Mouse (Mus musculus) midbrain, embryonic 12.5 days (tissue): ENCODE data around the gene Cst12. TPM values are rescaled to one million over a fixed set of nuclear protein-coding genes. Genes with fewer than 3 reads are reported as not detected.

Experiments
- ATAC-seq: fragments of 200-750 bp; cut with Nextera tagmentation; 2 replicates; pipeline ENCODE4 v1.8.0; 2017; ENCODE audit warnings: low read depth, moderate TSS enrichment, moderate library complexity; ENCODE audit not compliant: low FRiP score
- H3K27ac ChIP-seq: fragments of 300-500 bp; sonication (generic); replicated peaks from 2 replicates; pipeline ENCODE4 v1.5.1; 2016; ENCODE audit warnings: mild to moderate bottlenecking
- H3K27me3 ChIP-seq: fragments of 300-500 bp; sonication (generic); 2 replicates; pipeline ENCODE4 v1.6.1; 2016; ENCODE audit warnings: mild to moderate bottlenecking
- H3K36me3 ChIP-seq: fragments of 300-500 bp; sonication (generic); 2 replicates; pipeline ENCODE4 v1.6.1; 2016
- H3K4me1 ChIP-seq: fragments of 300-500 bp; sonication (generic); 2 replicates; pipeline ENCODE4 v1.6.1; 2016
- H3K4me2 ChIP-seq: fragments of 300-500 bp; sonication (generic); replicated peaks from 2 replicates; pipeline ENCODE4 v1.6.1; 2016; ENCODE audit warnings: mild to moderate bottlenecking, moderate library complexity
- H3K4me3 ChIP-seq: fragments of 300-500 bp; sonication (generic); 2 replicates; pipeline ENCODE4 v1.5.1; 2016; ENCODE audit warnings: mild to moderate bottlenecking
- H3K9ac ChIP-seq: fragments of 300-500 bp; sonication (generic); replicated peaks from 2 replicates; pipeline ENCODE4 v1.6.1; 2016; ENCODE audit warnings: mild to moderate bottlenecking, moderate library complexity
- H3K9me3 ChIP-seq: fragments of 300-500 bp; sonication (generic); 2 replicates; pipeline ENCODE4 v1.6.1; 2016; ENCODE audit warnings: mild to moderate bottlenecking
- WGBS: fragments of 180-500 bp; shearing (Covaris S2); methylation state at CpG from one replicate; pipeline ENCODE4 v1.1.7; 2016; 5-methylcytosine and 5-hydroxymethylcytosine counted together
- polyA plus RNA-seq: library from polyadenylated mRNA; unstranded; fragments of >200 nt; fragmentation: Nextera tagmentation; extraction: Ambion mirVana; gene quantifications from 2 replicates; pipeline ENCODE4 v1.2.1, GENCODE M21; 2016

Gene Cst12
- polyA plus RNA-seq, 1 experiment from 2014 or later: not detected

DNA sequence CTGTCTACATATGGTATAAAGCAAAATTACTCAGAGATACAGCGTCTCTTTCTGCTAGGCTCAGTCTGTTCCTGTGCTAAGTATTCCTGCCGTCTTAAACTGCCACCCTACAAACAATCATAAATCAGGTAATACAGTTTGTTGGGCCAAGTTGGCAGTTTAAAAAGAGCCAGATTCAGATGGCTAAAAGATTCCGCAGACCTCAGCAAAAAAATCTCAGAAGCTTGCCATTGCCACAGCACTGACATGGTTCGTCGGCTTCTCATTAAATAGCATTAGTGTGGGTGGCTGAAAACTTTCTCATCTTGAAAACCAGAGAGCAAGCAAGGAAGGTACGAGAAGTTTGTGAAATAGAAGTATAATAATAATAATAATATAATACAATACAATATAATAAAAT, 17.5 kb downstream of the Cst12 start:
- Histone ChIP-seq H3K4me1 (no peaks in the 10 kb centered on the region), H3K36me3 (no peaks in the 10 kb centered on the region), H3K27ac (no peak overlapping the region), H3K4me3 (no peak overlapping the region), H3K9ac (no peak overlapping the region), H3K9me3 (no peaks in the 10 kb centered on the region), H3K4me2 (no peak overlapping the region), H3K27me3 (no peaks in the 10 kb centered on the region)
- WGBS: 84% methylated on average over 6 of the region's 6 CpGs
- ATAC-seq: no peak

DNA sequence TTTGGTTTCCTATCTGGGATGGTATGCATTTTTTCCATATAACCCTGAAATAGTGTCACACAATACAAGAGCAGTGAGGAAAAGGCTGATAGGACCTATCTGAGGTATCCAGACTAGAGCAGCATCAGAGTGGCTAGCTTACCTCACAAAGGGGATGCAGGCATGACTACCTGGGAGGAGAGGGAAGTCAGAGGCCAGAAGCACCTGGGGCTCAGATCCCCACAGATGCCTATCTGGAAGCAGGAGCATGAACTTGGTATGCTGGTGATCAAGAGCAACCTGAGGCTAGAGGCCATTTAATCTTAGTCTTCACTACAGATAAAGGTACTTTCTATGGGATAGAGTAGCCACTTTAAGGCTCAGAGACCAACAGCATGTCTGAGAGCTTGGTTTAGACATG, 30.7 kb downstream of the Cst12 start, which contains the start of gene Cst13:
TSS of gene Cst13 (plus strand) at position 173 of the 400 bp plus-strand sequence.
- Histone ChIP-seq H3K27me3 (no peaks in the 10 kb centered on the region), H3K36me3 (no peaks in the 10 kb centered on the region), H3K4me3 (no peak within 1 kb of the TSS), H3K9me3 (no peaks in the 10 kb centered on the region), H3K4me2 (no peak within 1 kb of the TSS), H3K27ac (no peak within 1 kb of the TSS), H3K4me1 (no peaks in the 10 kb centered on the region), H3K9ac (no peak within 1 kb of the TSS)
- ATAC-seq: no peak

GRCm38 (mm10) chr2:148825986-148826385, 36.8 kb downstream of the Cst12 start:
- no peaks in the 10 kb centered on the region for H3K27me3 ChIP-seq
- H3K9me3 ChIP-seq: no peaks in the 10 kb centered on the region
- no peak overlapping the region for H3K4me3 ChIP-seq
- no peak overlapping the region for H3K4me2 ChIP-seq
- H3K36me3 ChIP-seq: no peaks in the 10 kb centered on the region
- WGBS: 77% methylated on average over 1 of the region's 1 CpGs
- no peak for ATAC-seq
- no peaks in the 10 kb centered on the region for H3K4me1 ChIP-seq
- no peak overlapping the region for H3K27ac ChIP-seq
- no peak overlapping the region for H3K9ac ChIP-seq

- WGBS: 66% methylated on average over 4 of the region's 4 CpGs
- H3K9me3 ChIP-seq: no peaks in the 10 kb centered on the region
Measured at GRCm38 (mm10) chr2:148834912-148835311, 45.8 kb downstream of the Cst12 start, which contains the start of gene Cst9. TSS of gene Cst9 (plus strand) at chr2:148835147.

GRCm38 (mm10) chr2:148838075-148838777, 49.1 kb downstream of the Cst12 start:
- Histone ChIP-seq H3K9ac (no peak overlapping the region), H3K9me3 (no peaks in the 10 kb centered on the region), H3K4me1 (no peaks in the 10 kb centered on the region), H3K27ac (no peak overlapping the region), H3K4me2 (no peak overlapping the region), H3K36me3 (no peaks in the 10 kb centered on the region), H3K4me3 (no peak overlapping the region), H3K27me3 (no peaks in the 10 kb centered on the region)
- WGBS: 78% methylated on average over 5 of the region's 5 CpGs
- no peak for ATAC-seq

More at GRCm38 (mm10) chr2:148834912-148835311, 45.8 kb downstream of the Cst12 start, which contains the start of gene Cst9:
- Histone ChIP-seq H3K9ac (no peak within 1 kb of the TSS), H3K27me3 (no peaks in the 10 kb centered on the region), H3K27ac (no peak within 1 kb of the TSS), H3K4me1 (no peaks in the 10 kb centered on the region), H3K4me2 (no peak within 1 kb of the TSS), H3K4me3 (no peak within 1 kb of the TSS), H3K36me3 (no peaks in the 10 kb centered on the region)
- no peak for ATAC-seq

DNA sequence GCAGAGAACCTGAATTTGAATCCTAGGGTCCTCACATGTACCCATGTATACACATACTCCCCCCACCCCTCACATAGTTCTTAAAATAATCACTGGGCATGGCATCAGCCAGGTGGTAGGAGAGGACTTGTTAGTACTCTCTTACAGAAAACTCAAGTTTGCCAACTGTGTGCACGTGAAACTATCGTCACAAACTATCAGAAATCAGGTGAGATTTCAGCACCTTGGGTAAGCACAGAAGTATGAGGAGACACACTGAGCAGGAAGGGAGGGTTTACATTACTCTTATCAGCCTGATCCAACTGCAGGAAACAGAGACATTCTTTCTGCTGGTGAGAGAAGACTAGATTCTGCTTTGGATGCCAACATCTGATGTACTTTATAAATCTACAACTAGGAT, 50.1 kb downstream of the Cst12 start:
- Histone ChIP-seq H3K4me3 (no peak overlapping the region), H3K27ac (no peak overlapping the region), H3K9me3 (no peaks in the 10 kb centered on the region), H3K36me3 (no peaks in the 10 kb centered on the region), H3K9ac (no peak overlapping the region), H3K4me2 (no peak overlapping the region), H3K4me1 (no peaks in the 10 kb centered on the region), H3K27me3 (no peaks in the 10 kb centered on the region)
- 84% methylated on average over 2 of the region's 2 CpGs for WGBS
- ATAC-seq: no peak

Other genes starting within 250 kb of the Cst12 start
- gene Nxt1, start 116.8 kb upstream of the Cst12 start, polyA plus RNA-seq: 87.3 and 97.9 TPM in 2 replicates
- gene Gzf1, start 108.3 kb upstream of the Cst12 start, polyA plus RNA-seq: 22.1 and 23.6 TPM in 2 replicates
- gene Napb, start 56.9 kb upstream of the Cst12 start, polyA plus RNA-seq: 22.9 and 26.6 TPM in 2 replicates
- gene Cstl1, start 39.0 kb upstream of the Cst12 start, polyA plus RNA-seq: not detected in 2 replicates
- gene Cst11, start 17.9 kb upstream of the Cst12 start, polyA plus RNA-seq: not detected in 2 replicates
- not detected in 2 replicates for gene 8030411F24Rik, start 7.4 kb upstream of the Cst12 start, polyA plus RNA-seq
- not detected in 2 replicates for gene Cst8, start 9.4 kb downstream of the Cst12 start, polyA plus RNA-seq
- gene Cst13, start 30.7 kb downstream of the Cst12 start, polyA plus RNA-seq: not detected in 2 replicates
- not detected in 2 replicates for gene Cst9, start 45.8 kb downstream of the Cst12 start, polyA plus RNA-seq
- gene 9230104L09Rik, start 75.7 kb downstream of the Cst12 start, polyA plus RNA-seq: not detected in 2 replicates
- gene Cst3, start 86.3 kb downstream of the Cst12 start, polyA plus RNA-seq: 325 and 355 TPM in 2 replicates
- gene Gm1330, start 213.9 kb downstream of the Cst12 start, polyA plus RNA-seq: not detected in 2 replicates
- not detected in 2 replicates for gene Gm10750, start 227.9 kb downstream of the Cst12 start, polyA plus RNA-seq